Mouse (Mus musculus) sigmoid colon, adult 10 weeks (tissue): ENCODE measurements around the gene Entpd2. TPM values are rescaled to one million over a fixed set of nuclear protein-coding genes. Genes with fewer than 3 reads are reported as not detected.

Experiments
- polyA plus RNA-seq: library from polyadenylated mRNA; stranded (reverse); fragments of 350-450 nt; fragmentation: Illumina TruSeq; extraction: RNeasy Lipid Tissue Mini Kit (QIAGEN cat#74804); gene quantifications from one replicate; pipeline ENCODE4 v1.2.3, GENCODE M21; 2014; ENCODE audit warnings: low read depth, low replicate concordance

The Entpd2 gene
- polyA plus RNA-seq = 0.28 TPM

GRCm38 (mm10) chr2:25395721-25396596 is at the start of gene Entpd2:
TSS of gene Entpd2 (plus strand) at chr2:25395874.

GRCm38 (mm10) chr2:25356208-25357079 is 39.2 kb upstream of the Entpd2 start, which contains the start of gene Dpp7:
TSS of gene Dpp7 (minus strand) at chr2:25356359.

GRCm38 (mm10) chr2:25365091-25365761 is 30.4 kb upstream of the Entpd2 start, which contains the start of gene Uap1l1:
TSS of gene Uap1l1 (minus strand) at chr2:25365682.

GRCm38 (mm10) chr2:25371764-25372643 is 23.7 kb upstream of the Entpd2 start, which contains the start of gene Sapcd2:
TSS of gene Sapcd2 (plus strand) at chr2:25372321.

GRCm38 (mm10) chr2:25399051-25399450 is 3.4 kb downstream of the Entpd2 start, which contains the start of gene Npdc1:
TSS of gene Npdc1 (plus strand) at chr2:25399351.

GRCm38 (mm10) chr2:25422587-25423410 is 27.1 kb downstream of the Entpd2 start, which contains the start of gene Fut7:
TSS of gene Fut7 (plus strand) at chr2:25423267.

GRCm38 (mm10) chr2:25428442-25429236 is 33.0 kb downstream of the Entpd2 start, which contains the start of gene Abca2:
TSS of gene Abca2 (plus strand) at chr2:25428703.

Other genes with a start within 250 kb of the Entpd2 start
- 14.4 TPM for gene Nrarp, start 215.1 kb upstream of the Entpd2 start, polyA plus RNA-seq
- gene Tor4a, start 199.0 kb upstream of the Entpd2 start, polyA plus RNA-seq = 3.9 TPM
- gene Nelfb, start 184.4 kb upstream of the Entpd2 start, polyA plus RNA-seq = 6.1 TPM
- not detected for gene Stpg3, start 181.2 kb upstream of the Entpd2 start, polyA plus RNA-seq
- gene Fam166a, start 177.1 kb upstream of the Entpd2 start, polyA plus RNA-seq = not detected
- 58.7 TPM for gene Tubb4b, start 171.2 kb upstream of the Entpd2 start, polyA plus RNA-seq
- not detected for gene Slc34a3, start 161.5 kb upstream of the Entpd2 start, polyA plus RNA-seq
- gene Rnf224, start 159.1 kb upstream of the Entpd2 start, polyA plus RNA-seq = not detected
- gene Rnf208, start 153.6 kb upstream of the Entpd2 start, polyA plus RNA-seq = not detected
- gene Cysrt1, start 153.4 kb upstream of the Entpd2 start, polyA plus RNA-seq = not detected
- gene AL732309.1, start 149.0 kb upstream of the Entpd2 start, polyA plus RNA-seq = 0.85 TPM
- gene Tmem203, start 140.4 kb upstream of the Entpd2 start, polyA plus RNA-seq = 0.76 TPM
- gene Tprn, start 133.3 kb upstream of the Entpd2 start, polyA plus RNA-seq = 7.7 TPM
- gene Ssna1, start 123.4 kb upstream of the Entpd2 start, polyA plus RNA-seq = 2.0 TPM
- 9.7 TPM for gene Anapc2, start 123.4 kb upstream of the Entpd2 start, polyA plus RNA-seq
- gene Tmem210, start 107.7 kb upstream of the Entpd2 start, polyA plus RNA-seq = not detected
- gene Lrrc26, start 106.0 kb upstream of the Entpd2 start, polyA plus RNA-seq = 1.0 TPM
- gene Grin1, start 76.7 kb upstream of the Entpd2 start, polyA plus RNA-seq = 0.13 TPM
- gene Man1b1, start 63.5 kb upstream of the Entpd2 start, polyA plus RNA-seq = 21.3 TPM
- gene Dpp7, start 39.5 kb upstream of the Entpd2 start, polyA plus RNA-seq = 7.7 TPM
- gene Uap1l1, start 30.2 kb upstream of the Entpd2 start, polyA plus RNA-seq = 3.2 TPM
- gene Sapcd2, start 23.6 kb upstream of the Entpd2 start, polyA plus RNA-seq = 0.13 TPM
- 9.3 TPM for gene Npdc1, start 3.5 kb downstream of the Entpd2 start, polyA plus RNA-seq
- gene Fut7, start 27.4 kb downstream of the Entpd2 start, polyA plus RNA-seq = not detected
- gene Abca2, start 32.8 kb downstream of the Entpd2 start, polyA plus RNA-seq = 0.09 TPM
- not detected for gene Clic3, start 61.0 kb downstream of the Entpd2 start, polyA plus RNA-seq
- 2.6 TPM for gene Paxx, start 65.2 kb downstream of the Entpd2 start, polyA plus RNA-seq
- not detected for gene Ptgds, start 74.2 kb downstream of the Entpd2 start, polyA plus RNA-seq
- not detected for gene Lcn12, start 98.0 kb downstream of the Entpd2 start, polyA plus RNA-seq
- gene Fbxw5, start 104.9 kb downstream of the Entpd2 start, polyA plus RNA-seq = 1.5 TPM
- gene C8g, start 105.8 kb downstream of the Entpd2 start, polyA plus RNA-seq = not detected
- gene Traf2, start 151.1 kb downstream of the Entpd2 start, polyA plus RNA-seq = 0.95 TPM
- gene Edf1, start 162.0 kb downstream of the Entpd2 start, polyA plus RNA-seq = 2.6 TPM
- gene Mamdc4, start 179.0 kb downstream of the Entpd2 start, polyA plus RNA-seq = not detected
- not detected for gene Phpt1, start 179.3 kb downstream of the Entpd2 start, polyA plus RNA-seq
- gene Ajm1, start 185.9 kb downstream of the Entpd2 start, polyA plus RNA-seq = not detected
- 29.1 TPM for gene Rabl6, start 212.6 kb downstream of the Entpd2 start, polyA plus RNA-seq
- gene Ccdc183, start 221.8 kb downstream of the Entpd2 start, polyA plus RNA-seq = not detected
- gene Tmem141, start 226.1 kb downstream of the Entpd2 start, polyA plus RNA-seq = 3.3 TPM
- gene Fcna, start 232.2 kb downstream of the Entpd2 start, polyA plus RNA-seq = 7.5 TPM